Mouse (Mus musculus) liver, adult 2 months (tissue): Measurements from ENCODE around the gene Egfr. TPM values are rescaled to one million over a fixed set of nuclear protein-coding genes. Genes with fewer than 3 reads are reported as not detected.

ENCODE experiments used
- DNase-seq: peaks from one replicate; pipeline ENCODE4 v3.0.0-alpha.2; 2011; ENCODE audit warnings: low read depth, low spot score; ENCODE audit errors: extremely low read depth
- H3K27ac ChIP-seq: fragments of 200-500 bp; replicated peaks from 2 replicates; pipeline ENCODE4 v1.5.1; 2012; ENCODE audit warnings: low read depth, mild to moderate bottlenecking, control low read depth, inconsistent platforms, low read length; ENCODE audit not compliant: insufficient read depth
- H3K27me3 ChIP-seq: fragments of 200-500 bp; 2 replicates; pipeline ENCODE4 v1.6.1; 2012; ENCODE audit warnings: mild to moderate bottlenecking, moderate library complexity, low read length, inconsistent platforms; ENCODE audit not compliant: control insufficient read depth, insufficient read depth
- H3K36me3 ChIP-seq: fragments of 200-500 bp; 2 replicates; pipeline ENCODE4 v1.6.1; 2012; ENCODE audit warnings: low read length, inconsistent platforms; ENCODE audit not compliant: control insufficient read depth, insufficient read depth
- H3K4me1 ChIP-seq: fragments of 200-500 bp; 2 replicates; pipeline ENCODE4 v1.6.1; 2011; ENCODE audit warnings: low read length; ENCODE audit not compliant: control insufficient read depth, insufficient read depth
- H3K4me3 ChIP-seq: fragments of 200-500 bp; 2 replicates; pipeline ENCODE4 v1.5.1; 2011; ENCODE audit warnings: low read depth, mild to moderate bottlenecking, control low read depth, low read length, moderate library complexity; ENCODE audit not compliant: insufficient read depth
- H3K79me2 ChIP-seq: fragments of 200-500 bp; 2 replicates; pipeline ENCODE4 v1.6.1; 2012; ENCODE audit warnings: inconsistent platforms, mild to moderate bottlenecking, low read length, moderate library complexity; ENCODE audit not compliant: control insufficient read depth, insufficient read depth
- H3K9ac ChIP-seq: fragments of 200-500 bp; 2 replicates; pipeline ENCODE4 v1.6.1; 2012; ENCODE audit warnings: low read depth, mild to moderate bottlenecking, control low read depth, inconsistent platforms, low read length
- CTCF ChIP-seq: fragments of 200-500 bp; IDR thresholded peaks from 2 replicates; pipeline ENCODE4 v1.5.1; 2011; ENCODE audit warnings: low read depth, low read length, control low read depth
- POLR2A ChIP-seq: fragments of 200-500 bp; IDR thresholded peaks from 2 replicates; pipeline ENCODE4 v1.6.1; 2011; ENCODE audit warnings: low read length, control low read depth; ENCODE audit not compliant: insufficient read depth; ENCODE audit errors: extremely low read depth
- WGBS: fragments of 180-500 bp; shearing (Covaris S2); methylation state at CpG from one replicate; pipeline ENCODE4 v1.1.7; 2018; 5-methylcytosine and 5-hydroxymethylcytosine counted together
- polyA plus RNA-seq: library from polyadenylated mRNA; depleted of rRNA; stranded (reverse); fragments of >200 nt; gene quantifications from 2 replicates; pipeline ENCODE4 v1.2.3, GENCODE M21; 2012
- total RNA-seq: library from RNA; depleted of rRNA; stranded (reverse); fragments of >200 nt; gene quantifications from 2 replicates; pipeline ENCODE4 v1.2.3, GENCODE M21; 2014

The Egfr gene
- total and polyA plus RNA-seq, 2 experiments = 198 to 215 TPM

DNA sequence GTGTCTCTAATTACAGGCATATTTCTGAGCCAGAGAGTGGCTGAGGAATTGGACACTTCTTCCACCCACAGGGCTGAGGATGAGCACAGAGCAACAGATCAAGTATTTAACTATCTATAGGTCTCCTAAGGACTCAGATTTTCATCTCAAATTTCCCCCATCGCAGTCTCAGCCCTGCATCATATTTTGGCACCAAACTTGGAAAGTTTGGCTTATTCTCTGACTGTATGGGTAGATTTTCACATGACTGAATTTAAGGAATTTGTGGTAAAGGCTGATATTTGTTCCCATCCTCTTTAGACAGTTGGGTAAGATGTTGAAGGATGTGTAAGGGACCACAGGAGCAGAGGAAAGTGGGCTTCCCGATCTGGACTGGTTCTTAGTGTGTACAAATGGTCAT is 145.7 kb downstream of the Egfr start:
- no peak overlapping the region for H3K9ac ChIP-seq
- H3K27ac ChIP-seq = no peak overlapping the region
- WGBS = 84% methylated on average over 2 of the region's 2 CpGs

GRCm38 (mm10) chr11:16900182-16900581 is 148.2 kb downstream of the Egfr start:
- Histone ChIP-seq H3K4me3 (no peak overlapping the region), H3K79me2 (no peaks in the 10 kb centered on the region), H3K9ac (no peak overlapping the region), H3K4me1 (peaks cover 9% of the 10 kb centered on the region), H3K27ac (no peak overlapping the region), H3K27me3 (no peaks in the 10 kb centered on the region), H3K36me3 (peaks cover 97% of the 10 kb centered on the region)
- 68% methylated on average over 1 of the region's 1 CpGs for WGBS
- no peak for DNase-seq
- TF ChIP-seq POLR2A = no peak
- no peak for TF ChIP-seq CTCF

More for the DNA sequence above, 145.7 kb downstream of the Egfr start:
- Histone ChIP-seq H3K4me1 (peaks cover 15% of the 10 kb centered on the region), H3K4me3 (no peak overlapping the region), H3K36me3 (peaks cover 98% of the 10 kb centered on the region), H3K79me2 (no peaks in the 10 kb centered on the region), H3K27me3 (no peaks in the 10 kb centered on the region)
- TF ChIP-seq CTCF (no peak), POLR2A (no peak)
- no peak for DNase-seq

DNA sequence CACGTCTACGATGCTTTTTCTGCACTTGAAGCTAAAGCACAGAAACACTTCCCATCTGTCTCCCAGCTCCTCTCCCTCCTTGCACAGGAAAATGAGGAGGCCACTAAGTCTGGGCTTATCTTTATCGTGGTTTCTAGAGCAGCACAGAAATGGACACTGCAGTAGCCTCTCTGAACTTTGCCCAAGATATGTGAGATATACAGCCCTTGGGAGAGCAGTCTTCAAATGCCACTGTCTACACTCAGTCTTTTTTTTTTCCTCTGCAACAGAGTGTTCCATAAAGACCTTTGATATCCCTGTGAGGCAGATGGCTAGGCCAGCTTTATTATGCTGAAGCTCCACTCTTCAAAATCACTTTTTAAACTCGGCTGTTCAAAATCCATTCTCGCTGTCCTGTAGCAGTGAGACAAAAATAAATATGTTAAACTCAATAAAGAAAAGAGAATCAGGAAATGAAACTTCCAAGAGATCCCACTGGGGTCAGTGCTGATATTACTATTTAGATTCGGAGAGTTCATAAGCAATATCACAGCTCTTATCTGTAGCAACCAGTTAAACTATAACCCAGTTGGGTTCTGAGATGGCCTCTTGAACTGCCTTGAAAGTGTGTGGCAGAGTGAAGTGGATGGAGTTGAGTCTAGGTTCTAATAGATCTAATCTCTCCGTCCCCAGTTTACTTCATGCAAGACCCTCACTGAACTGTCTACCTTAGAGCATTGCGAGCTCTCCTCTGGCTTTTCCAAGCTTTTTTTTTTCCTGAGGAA is 148.8 kb downstream of the Egfr start:
- TF ChIP-seq POLR2A (no peak), CTCF (no peak)
- H3K79me2 ChIP-seq = no peaks in the 10 kb centered on the region

DNA sequence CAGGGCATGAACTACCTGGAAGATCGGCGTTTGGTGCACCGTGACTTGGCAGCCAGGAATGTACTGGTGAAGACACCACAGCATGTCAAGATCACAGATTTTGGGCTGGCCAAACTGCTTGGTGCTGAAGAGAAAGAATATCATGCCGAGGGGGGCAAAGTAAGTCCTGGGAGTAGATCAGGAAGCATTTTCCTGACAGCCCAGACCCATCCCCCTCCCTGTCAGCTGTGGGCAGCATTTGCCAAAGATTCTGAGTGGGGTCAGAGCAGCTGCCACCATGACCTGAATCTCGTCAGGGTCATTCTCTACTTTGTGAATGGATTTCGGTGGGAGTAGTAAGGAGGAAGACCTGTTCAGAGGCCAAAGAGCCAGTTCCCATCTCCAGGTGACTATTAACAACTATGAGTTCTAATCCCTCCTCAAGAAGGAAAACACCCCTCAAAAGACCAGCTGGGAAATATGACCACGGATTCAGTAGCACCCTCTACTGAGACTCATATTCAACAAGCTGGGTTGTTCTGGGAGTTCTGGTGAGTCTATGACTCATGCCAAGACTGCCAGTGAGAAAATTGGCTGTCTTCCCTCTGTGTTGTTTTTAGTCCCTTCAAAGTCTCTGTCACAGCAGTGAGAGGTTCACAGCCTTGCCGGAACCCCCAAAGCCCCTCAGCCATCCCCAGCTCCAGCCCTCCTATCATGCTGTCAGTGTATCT is 152.5 kb downstream of the Egfr start:
- H3K79me2 ChIP-seq = no peaks in the 10 kb centered on the region
- no peak for DNase-seq
- no peak overlapping the region for H3K9ac ChIP-seq
- H3K4me1 ChIP-seq = peaks cover 3% of the 10 kb centered on the region
- no peak overlapping the region for H3K27ac ChIP-seq
- H3K4me3 ChIP-seq = no peak overlapping the region
- H3K36me3 ChIP-seq = peaks cover 98% of the 10 kb centered on the region
- TF ChIP-seq CTCF (no peak), POLR2A (no peak)
- WGBS = 64% methylated on average over 8 of the region's 8 CpGs
- no peaks in the 10 kb centered on the region for H3K27me3 ChIP-seq

More for the DNA sequence above, 148.8 kb downstream of the Egfr start:
- Histone ChIP-seq H3K27me3 (no peaks in the 10 kb centered on the region), H3K9ac (no peak overlapping the region), H3K4me1 (peaks cover 9% of the 10 kb centered on the region), H3K27ac (peak overlapping the region; percentile 10; the same call in 1 of the 2 replicates), H3K4me3 (no peak overlapping the region), H3K36me3 (peaks cover 97% of the 10 kb centered on the region)
- DNase-seq = peak; percentile 77
- WGBS = 35% methylated on average over 8 of the region's 8 CpGs

DNA sequence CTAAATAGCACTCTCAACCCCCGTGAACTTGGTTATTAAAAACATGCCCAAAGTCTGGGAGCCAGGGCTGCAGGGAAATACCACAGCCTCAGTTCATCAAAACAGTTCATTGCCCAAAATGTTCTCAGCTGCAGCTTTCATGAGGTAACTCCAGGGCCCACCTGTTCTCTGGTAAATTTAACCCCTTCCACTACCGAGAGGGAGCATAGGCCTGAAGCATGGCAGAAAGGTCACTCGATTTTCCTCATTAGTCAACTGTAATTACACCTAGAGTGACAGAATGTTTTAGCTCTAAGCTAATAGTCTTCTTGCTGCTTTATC is 153.0 kb downstream of the Egfr start:
- Histone ChIP-seq H3K27me3 (no peaks in the 10 kb centered on the region), H3K36me3 (peaks cover 97% of the 10 kb centered on the region), H3K4me1 (peaks cover 3% of the 10 kb centered on the region), H3K79me2 (no peaks in the 10 kb centered on the region), H3K27ac (no peak overlapping the region), H3K9ac (no peak overlapping the region), H3K4me3 (no peak overlapping the region)
- 85% methylated on average over 3 of the region's 3 CpGs for WGBS
- TF ChIP-seq CTCF (no peak), POLR2A (no peak)
- DNase-seq = no peak

- 94% methylated on average over 2 of the region's 2 CpGs for WGBS
- no peak overlapping the region for H3K27ac ChIP-seq
- no peak overlapping the region for H3K4me3 ChIP-seq
- no peak overlapping the region for H3K9ac ChIP-seq
- TF ChIP-seq POLR2A (no peak), CTCF (no peak)
- H3K4me1 ChIP-seq = no peaks in the 10 kb centered on the region
- H3K27me3 ChIP-seq = no peaks in the 10 kb centered on the region
- H3K79me2 ChIP-seq = no peaks in the 10 kb centered on the region
- peaks cover 97% of the 10 kb centered on the region for H3K36me3 ChIP-seq
- DNase-seq = no peak
These were observed 154.5 kb downstream of the Egfr start for GRCm38 (mm10) chr11:16906530-16906929.
